Mouse (Mus musculus) heart, postnatal 0 days (tissue): ENCODE data around the gene Galc.

Experiments
- CTCF ChIP-seq: IDR thresholded peaks from 2 replicates; pipeline ENCODE4 v1.5.1; 2016; ENCODE audit warnings: antibody characterized with exemption, control low read depth, low read depth
- EP300 ChIP-seq: IDR thresholded peaks from 2 replicates; pipeline ENCODE4 v1.6.1; 2016; ENCODE audit warnings: antibody characterized with exemption, low read depth

- TF ChIP-seq CTCF (no peak), EP300 (no peak)
Observed at GRCm38 (mm10) chr12:98284477-98284876, 25.2 kb upstream of the Galc start.
